Mouse (Mus musculus): Measurements from ENCODE around the gene Zfp14. TPM values are rescaled to one million over a fixed set of nuclear protein-coding genes. Genes with fewer than 3 reads are reported as not detected.

The Zfp14 gene
- total and polyA plus RNA-seq, 3 experiments, result 0.05 TPM; not detected in 2

GRCm38 (mm10) chr7:30062478-30062877 lies 11.3 kb upstream of the Zfp14 start:
- Histone ChIP-seq H3K27me3 (ENCODE audit: insufficient read depth, low read length) (no peaks in the 10 kb centered on the region), H3K4me3 (ENCODE audit: low read depth, low read length) (no peak overlapping the region), H3K36me3 (replicated peaks) (peaks cover 50% of the 10 kb centered on the region), H3K9me3 (replicated peaks) (no peaks in the 10 kb centered on the region), H3K4me1 (ENCODE audit: insufficient read depth, low read depth, low read length) (no peaks in the 10 kb centered on the region; the same call in 1 of the 2 replicates)
- DNase-seq (ENCODE audit: low spot score), result no peak
- no peak for ATAC-seq (ENCODE audit: extremely low read depth, insufficient number of reproducible peaks, low FRiP score, poor library complexity, severe bottlenecking)
- 0 out of 2 replicates have a peak, but pooled peaks have one; percentile 15 for TF ChIP-seq CTCF (IDR thresholded peaks at IDR 0.05; ENCODE audit: low read depth, low read length)
- no peak for TF ChIP-seq TAL1 (conservative IDR thresholded peaks at IDR 0.05; ENCODE audit: low read depth, low read length)
- TF ChIP-seq GATA1 (IDR thresholded peaks at IDR 0.05; ENCODE audit: borderline replicate concordance, low read length), result no peak
- no peak for TF ChIP-seq GATA2 (IDR thresholded peaks at IDR 0.05; ENCODE audit: borderline replicate concordance, low read depth, low read length)
- no peak for TF ChIP-seq POLR2AphosphoS5 (IDR thresholded peaks at IDR 0.05; ENCODE audit: insufficient replicate concordance, low read depth, low read length)

- peaks cover 47% of the 10 kb centered on the region for H3K36me3 ChIP-seq (replicated peaks)
- no peak for ATAC-seq (ENCODE audit: extremely low read depth, insufficient number of reproducible peaks, low FRiP score, poor library complexity, severe bottlenecking)
Observed at GRCm38 (mm10) chr7:30060341-30060740, 9.2 kb upstream of the Zfp14 start.

GRCm38 (mm10) chr7:30053591-30053990 lies 2.4 kb upstream of the Zfp14 start:
- no peak for DNase-seq (ENCODE audit: low spot score)
- no peak for TF ChIP-seq TAL1 (conservative IDR thresholded peaks at IDR 0.05; ENCODE audit: low read depth, low read length)
- no peak for TF ChIP-seq GATA2 (IDR thresholded peaks at IDR 0.05; ENCODE audit: borderline replicate concordance, low read depth, low read length)
- no peak for TF ChIP-seq GATA1 (IDR thresholded peaks at IDR 0.05; ENCODE audit: borderline replicate concordance, low read length)
- TF ChIP-seq CTCF (IDR thresholded peaks at IDR 0.05; ENCODE audit: low read depth, low read length), result no peak
- no peak for TF ChIP-seq POLR2AphosphoS5 (IDR thresholded peaks at IDR 0.05; ENCODE audit: insufficient replicate concordance, low read depth, low read length)
- H3K9me3 ChIP-seq (replicated peaks), result peaks cover 7% of the 10 kb centered on the region
- no peak overlapping the region for H3K4me3 ChIP-seq (ENCODE audit: low read depth, low read length)
- no peak for ATAC-seq (ENCODE audit: extremely low read depth, insufficient number of reproducible peaks, low FRiP score, poor library complexity, severe bottlenecking)
- peaks cover 20% of the 10 kb centered on the region for H3K27me3 ChIP-seq (ENCODE audit: insufficient read depth, low read length)
- H3K36me3 ChIP-seq (replicated peaks), result peaks cover 11% of the 10 kb centered on the region
- H3K4me1 ChIP-seq (ENCODE audit: insufficient read depth, low read depth, low read length), result peaks cover 8% of the 10 kb centered on the region; the same call in 1 of the 2 replicates

More at GRCm38 (mm10) chr7:30060341-30060740, 9.2 kb upstream of the Zfp14 start:
- Histone ChIP-seq H3K9me3 (replicated peaks) (peaks cover 7% of the 10 kb centered on the region), H3K27me3 (ENCODE audit: insufficient read depth, low read length) (no peaks in the 10 kb centered on the region), H3K4me3 (ENCODE audit: low read depth, low read length) (no peak overlapping the region), H3K4me1 (ENCODE audit: insufficient read depth, low read depth, low read length) (no peaks in the 10 kb centered on the region; the same call in 1 of the 2 replicates)
- DNase-seq (ENCODE audit: low spot score), result no peak
- TF ChIP-seq TAL1 (conservative IDR thresholded peaks at IDR 0.05; ENCODE audit: low read depth, low read length), result no peak
- no peak for TF ChIP-seq GATA2 (IDR thresholded peaks at IDR 0.05; ENCODE audit: borderline replicate concordance, low read depth, low read length)

GRCm38 (mm10) chr7:30048126-30048525 lies 3.1 kb downstream of the Zfp14 start:
- Histone ChIP-seq H3K4me1 (ENCODE audit: insufficient read depth, low read depth, low read length) (peaks cover 9% of the 10 kb centered on the region; the same call in 1 of the 2 replicates), H3K4me3 (ENCODE audit: low read depth, low read length) (no peak overlapping the region), H3K9me3 (replicated peaks) (no peaks in the 10 kb centered on the region), H3K36me3 (replicated peaks) (no peaks in the 10 kb centered on the region), H3K27me3 (ENCODE audit: insufficient read depth, low read length) (peaks cover 25% of the 10 kb centered on the region)
- no peak for DNase-seq (ENCODE audit: low spot score)
- no peak for ATAC-seq (ENCODE audit: extremely low read depth, insufficient number of reproducible peaks, low FRiP score, poor library complexity, severe bottlenecking)
- no peak for TF ChIP-seq GATA1 (IDR thresholded peaks at IDR 0.05; ENCODE audit: borderline replicate concordance, low read length)
- TF ChIP-seq TAL1 (conservative IDR thresholded peaks at IDR 0.05; ENCODE audit: low read depth, low read length), result no peak

GRCm38 (mm10) chr7:30044354-30044753 lies 6.8 kb downstream of the Zfp14 start:
- no peak overlapping the region for H3K4me3 ChIP-seq (ENCODE audit: low read depth, low read length)
- no peaks in the 10 kb centered on the region for H3K36me3 ChIP-seq (replicated peaks)
- peaks cover 3% of the 10 kb centered on the region; the same call in 1 of the 2 replicates for H3K4me1 ChIP-seq (ENCODE audit: insufficient read depth, low read depth, low read length)
- DNase-seq (ENCODE audit: low spot score) (no peak), ATAC-seq (ENCODE audit: extremely low read depth, insufficient number of reproducible peaks, low FRiP score, poor library complexity, severe bottlenecking) (no peak)
- H3K27me3 ChIP-seq (ENCODE audit: insufficient read depth, low read length), result peaks cover 14% of the 10 kb centered on the region
- TF ChIP-seq CTCF (IDR thresholded peaks at IDR 0.05; ENCODE audit: low read depth, low read length) (no peak), POLR2AphosphoS5 (IDR thresholded peaks at IDR 0.05; ENCODE audit: insufficient replicate concordance, low read depth, low read length) (no peak), GATA1 (IDR thresholded peaks at IDR 0.05; ENCODE audit: borderline replicate concordance, low read length) (no peak), GATA2 (IDR thresholded peaks at IDR 0.05; ENCODE audit: borderline replicate concordance, low read depth, low read length) (no peak), TAL1 (conservative IDR thresholded peaks at IDR 0.05; ENCODE audit: low read depth, low read length) (no peak)
- H3K9me3 ChIP-seq (replicated peaks), result no peaks in the 10 kb centered on the region

GRCm38 (mm10) chr7:30034331-30034730 lies 16.8 kb downstream of the Zfp14 start:
- Histone ChIP-seq H3K27me3 (ENCODE audit: insufficient read depth, low read length) (peaks cover 17% of the 10 kb centered on the region), H3K4me3 (ENCODE audit: low read depth, low read length) (no peak overlapping the region), H3K4me1 (ENCODE audit: insufficient read depth, low read depth, low read length) (peaks cover 5% of the 10 kb centered on the region; the same call in 1 of the 2 replicates), H3K9me3 (replicated peaks) (no peaks in the 10 kb centered on the region), H3K36me3 (replicated peaks) (no peaks in the 10 kb centered on the region)
- DNase-seq (ENCODE audit: low spot score), result no peak
- no peak for ATAC-seq (ENCODE audit: extremely low read depth, insufficient number of reproducible peaks, low FRiP score, poor library complexity, severe bottlenecking)
- TF ChIP-seq TAL1 (conservative IDR thresholded peaks at IDR 0.05; ENCODE audit: low read depth, low read length) (no peak), GATA1 (IDR thresholded peaks at IDR 0.05; ENCODE audit: borderline replicate concordance, low read length) (no peak), CTCF (IDR thresholded peaks at IDR 0.05; ENCODE audit: low read depth, low read length) (no peak), POLR2AphosphoS5 (IDR thresholded peaks at IDR 0.05; ENCODE audit: insufficient replicate concordance, low read depth, low read length) (no peak), GATA2 (IDR thresholded peaks at IDR 0.05; ENCODE audit: borderline replicate concordance, low read depth, low read length) (no peak)

Measured in G1E (cell line).